Mouse (Mus musculus) layer of hippocampus, adult 18-20 months (tissue): ENCODE measurements at regions not wholly inside any gene's neighbourhood (a gene's known extent, or its start where the extent isn't known, plus 50 kb on each side); places are given as distances from the start of the nearest gene placed in this dataset.

Source experiments
- DNase-seq, 2 experiments: peaks; one replicate each; pipeline ENCODE4 v3.0.0; 2022; ENCODE audit warnings: low spot score in 2 of 2

DNA sequence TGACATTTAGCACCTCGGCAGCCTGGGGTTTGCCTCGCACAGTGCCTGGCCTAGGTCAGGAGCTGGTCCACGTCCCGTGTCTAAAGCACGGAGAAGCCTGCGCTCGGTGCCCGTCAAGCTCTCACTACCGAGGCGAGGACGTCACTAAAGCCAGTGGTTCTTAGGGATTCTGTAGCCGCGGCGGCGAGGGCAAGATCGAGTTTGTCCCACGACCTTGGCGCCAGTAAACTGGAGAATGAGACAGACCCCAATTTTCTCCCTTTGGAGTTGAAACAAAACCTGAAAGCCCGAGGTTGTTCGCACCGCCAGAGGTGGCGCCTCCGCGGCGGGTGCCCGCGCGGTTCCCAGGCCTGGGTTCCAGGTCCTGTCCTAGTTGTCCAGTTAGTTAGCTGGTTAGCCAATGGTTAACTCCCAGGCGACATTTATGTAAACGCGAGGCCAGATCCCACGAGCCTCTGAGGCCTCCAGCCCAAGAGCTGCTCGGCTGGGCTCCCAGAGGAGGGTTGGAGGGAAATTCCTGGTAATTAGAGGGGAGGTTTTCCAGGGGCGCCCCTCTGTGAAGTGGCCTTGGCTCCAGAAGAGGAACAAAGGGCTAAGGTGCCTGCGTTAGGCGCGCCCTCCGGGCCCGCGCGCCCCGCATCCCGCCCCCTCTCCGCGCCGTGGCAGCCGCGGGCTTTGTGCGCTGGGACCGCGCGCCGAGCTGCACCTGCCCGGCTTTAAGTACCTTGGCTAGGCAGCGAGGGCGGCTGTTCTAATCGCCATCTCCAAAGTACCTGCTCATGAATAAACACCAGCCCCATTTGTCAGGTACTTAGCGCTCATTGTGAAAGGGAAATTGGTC lies 74.0 kb downstream of the Rhcg start:
- no peak for DNase-seq

DNA sequence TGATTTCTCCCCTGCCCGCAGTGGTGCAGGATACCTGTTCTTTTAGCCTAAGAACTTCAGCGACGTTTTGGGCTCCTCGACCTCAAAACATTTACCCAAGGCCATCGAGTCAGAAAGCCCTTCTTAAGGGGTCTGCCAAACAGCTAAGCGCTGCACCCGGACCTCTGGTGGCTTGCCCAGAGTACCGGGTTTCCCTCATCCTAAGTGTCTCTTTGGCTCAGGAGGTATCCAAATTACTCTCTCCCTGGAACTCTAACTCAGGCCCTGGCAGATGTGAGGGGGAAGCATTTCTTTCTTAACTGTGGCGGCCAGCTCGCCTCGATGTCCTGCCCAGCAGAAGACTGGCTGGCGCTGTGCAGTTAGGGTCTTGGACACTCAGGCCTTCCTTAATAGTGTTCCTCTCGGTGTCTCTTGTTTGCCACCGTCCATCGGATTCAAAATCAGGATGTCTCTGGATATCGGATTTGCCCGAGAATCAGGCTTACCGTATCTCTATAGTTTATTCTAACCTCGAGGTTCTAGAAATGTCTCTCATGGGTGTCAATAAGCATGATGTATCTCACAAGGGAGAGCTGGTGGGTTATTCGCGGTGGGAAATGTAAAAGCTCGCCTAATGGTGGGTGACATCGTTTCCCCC lies 75.0 kb downstream of the Rhcg start:
- DNase-seq = no peak

DNA sequence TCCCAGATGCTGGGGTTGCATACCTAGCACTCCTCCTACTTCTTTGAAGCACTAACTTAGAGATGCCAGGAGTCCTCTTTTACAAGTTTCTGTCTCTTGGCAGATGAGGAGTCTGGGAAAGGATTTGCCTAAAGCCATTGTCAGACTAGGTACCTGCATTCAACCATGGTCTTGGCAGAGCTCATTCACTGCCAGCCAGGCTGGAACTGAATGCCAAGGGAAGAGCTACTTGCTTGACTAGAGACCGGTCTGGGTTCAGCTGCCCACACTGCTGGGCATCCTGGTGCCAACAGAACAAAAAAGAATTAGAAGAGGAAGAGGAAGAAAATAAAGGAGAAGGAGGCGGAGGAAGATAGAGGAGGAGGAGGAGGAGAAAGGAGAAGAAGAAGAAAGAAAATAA lies 74.1 kb upstream of the Polg start:
- no peak for DNase-seq

DNA sequence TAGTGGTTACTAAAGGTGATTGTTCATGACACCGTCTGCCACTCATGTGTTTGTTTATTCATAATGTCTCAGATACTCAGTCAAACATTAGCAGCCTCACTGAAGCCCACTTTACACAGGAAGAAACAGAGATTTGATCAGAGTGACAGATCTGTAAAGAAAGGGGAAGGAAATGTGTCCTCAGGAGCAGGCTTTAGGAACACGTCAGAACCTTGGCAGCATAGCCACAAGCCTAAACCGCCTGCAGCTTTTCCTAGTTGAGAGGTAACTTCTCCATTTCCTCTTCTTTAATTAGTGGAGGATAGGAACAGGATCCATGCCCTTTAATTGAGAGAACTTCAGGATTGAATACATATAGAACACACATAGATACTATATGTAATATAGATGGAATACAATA lies 73.3 kb upstream of the Polg start:
- DNase-seq = no peak

DNA sequence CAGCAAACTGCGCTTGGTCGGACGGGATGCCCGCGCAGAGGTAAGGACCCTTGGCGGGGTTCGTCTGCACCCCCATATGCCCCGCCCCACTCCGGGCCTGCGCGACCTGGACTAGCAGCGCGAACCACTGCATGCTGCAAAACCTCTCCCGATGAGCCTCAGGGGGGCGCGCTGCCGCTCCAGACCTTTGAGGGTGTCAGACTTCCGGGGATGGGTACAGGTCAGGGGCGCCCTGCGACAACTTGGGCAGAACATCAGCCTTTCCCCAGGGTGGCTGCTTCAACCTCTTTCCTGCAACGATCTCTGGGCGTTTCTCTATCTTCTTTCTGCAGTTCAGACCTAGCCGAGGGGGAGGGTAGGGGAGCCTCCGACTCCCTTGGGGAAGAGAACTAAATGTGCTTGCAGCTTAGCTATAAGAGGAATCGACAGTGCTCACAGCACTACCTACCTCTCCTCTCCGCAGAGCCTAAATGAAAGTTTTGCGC lies 70.0 kb upstream of the Polg start:
- DNase-seq = peak in 1 of 2 experiments; percentile 71

DNA sequence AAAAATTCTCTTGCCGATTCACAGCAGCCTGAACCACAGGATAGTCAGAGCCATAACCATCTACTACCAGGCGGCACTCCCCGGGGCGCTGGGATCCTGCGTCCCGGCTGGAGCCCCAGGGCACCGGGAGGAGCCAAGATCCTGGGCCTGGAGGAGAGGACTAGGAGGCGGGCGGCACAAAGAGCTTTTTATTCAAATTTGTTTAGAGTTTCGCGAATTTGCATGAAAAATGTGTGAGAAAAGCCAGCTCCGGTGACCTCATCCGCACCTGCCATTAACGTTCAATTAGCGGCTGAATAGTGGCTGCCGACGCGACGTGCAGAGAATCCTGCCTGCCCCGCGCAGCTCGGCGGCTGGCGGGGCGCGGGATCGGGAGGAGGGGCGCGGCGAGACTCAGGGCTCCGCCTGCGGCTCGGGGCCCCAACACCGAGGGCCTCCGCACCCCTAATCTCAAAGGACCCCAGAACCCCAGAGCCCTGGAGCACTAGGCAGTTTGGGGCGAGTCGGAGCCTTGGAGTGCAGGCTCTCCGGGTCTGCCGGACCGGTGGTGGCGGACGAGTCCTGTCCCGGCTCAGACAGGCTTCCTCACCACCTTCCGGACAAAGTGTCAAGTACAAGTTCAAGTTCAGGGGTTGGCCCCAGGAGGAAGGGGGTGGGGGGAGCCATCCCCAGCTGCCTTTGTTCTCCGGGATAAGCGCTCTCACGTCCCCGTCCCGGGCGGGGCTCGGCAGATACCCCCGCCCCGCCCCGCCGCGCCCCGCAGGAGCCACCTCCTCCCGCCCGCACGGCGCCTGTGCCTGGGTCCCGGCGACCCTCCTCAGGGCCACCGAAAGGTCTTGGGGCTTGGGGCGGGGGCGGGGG lies 69.3 kb upstream of the Polg start:
- DNase-seq = no peak

DNA sequence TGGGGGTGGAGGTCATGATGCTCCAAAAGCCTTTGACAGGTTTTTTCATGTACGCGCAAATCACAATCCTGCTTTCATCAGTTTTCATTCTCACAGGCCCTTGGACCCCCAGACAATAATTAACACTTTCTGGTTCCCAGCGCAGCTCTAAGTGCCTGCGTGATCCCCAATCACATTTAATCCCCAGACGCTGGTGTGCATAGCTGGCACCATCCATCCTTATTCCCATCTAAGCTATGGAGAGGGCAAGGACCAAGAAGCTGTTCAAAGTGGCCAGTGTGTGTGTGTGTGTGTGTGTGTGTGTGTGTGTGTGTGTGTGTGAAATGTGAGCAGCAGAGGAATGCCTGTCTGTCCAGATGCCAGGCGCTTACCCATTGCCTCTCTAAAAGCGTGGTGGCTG lies 68.7 kb upstream of the Polg start:
- no peak for DNase-seq

DNA sequence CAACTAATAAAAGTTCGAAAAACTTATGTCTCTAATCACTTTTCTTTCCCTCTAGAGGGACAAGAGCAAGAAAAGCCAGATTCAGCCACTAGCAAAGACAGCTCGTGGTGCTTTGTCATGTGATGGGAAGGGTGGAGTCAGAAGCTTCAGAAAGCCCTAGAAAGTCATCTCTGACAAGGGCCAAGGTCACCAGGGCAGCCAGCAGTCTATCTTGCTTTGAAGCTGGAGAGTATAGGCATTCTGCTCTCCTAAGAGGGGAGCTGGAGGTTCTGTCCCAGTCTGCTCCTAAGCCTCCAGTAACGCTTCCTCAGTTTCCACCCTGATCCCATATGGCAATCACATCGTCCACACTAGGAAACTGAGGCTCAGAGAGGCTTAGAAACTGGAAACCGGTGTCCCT lies 68.2 kb upstream of the Polg start:
- no peak for DNase-seq

DNA sequence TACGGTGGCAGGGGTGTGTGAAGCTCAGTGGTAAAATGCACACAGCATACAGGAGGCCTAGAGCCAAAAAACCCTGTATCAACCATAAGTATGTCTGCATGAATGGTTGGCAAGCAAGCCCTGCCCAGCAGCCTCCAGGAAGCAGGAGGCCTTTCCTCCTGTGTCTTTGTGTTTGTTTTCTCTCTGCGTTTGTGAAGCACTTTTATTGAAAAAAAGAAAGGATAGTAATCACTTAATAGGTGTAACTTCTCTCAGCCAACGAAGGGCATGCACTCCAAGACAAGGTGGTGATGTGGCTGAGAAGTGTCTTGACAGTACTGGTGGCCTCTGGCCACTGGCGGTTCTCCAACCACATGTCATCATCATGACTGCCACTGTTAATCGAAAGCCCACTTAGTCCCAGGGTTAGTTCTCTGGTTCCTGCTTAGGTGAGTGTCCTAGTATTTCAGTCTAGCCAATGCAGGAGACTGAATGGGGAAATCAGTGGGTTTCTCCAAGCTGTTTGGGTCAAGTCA lies 66.5 kb upstream of the Polg start:
- DNase-seq = no peak

DNA sequence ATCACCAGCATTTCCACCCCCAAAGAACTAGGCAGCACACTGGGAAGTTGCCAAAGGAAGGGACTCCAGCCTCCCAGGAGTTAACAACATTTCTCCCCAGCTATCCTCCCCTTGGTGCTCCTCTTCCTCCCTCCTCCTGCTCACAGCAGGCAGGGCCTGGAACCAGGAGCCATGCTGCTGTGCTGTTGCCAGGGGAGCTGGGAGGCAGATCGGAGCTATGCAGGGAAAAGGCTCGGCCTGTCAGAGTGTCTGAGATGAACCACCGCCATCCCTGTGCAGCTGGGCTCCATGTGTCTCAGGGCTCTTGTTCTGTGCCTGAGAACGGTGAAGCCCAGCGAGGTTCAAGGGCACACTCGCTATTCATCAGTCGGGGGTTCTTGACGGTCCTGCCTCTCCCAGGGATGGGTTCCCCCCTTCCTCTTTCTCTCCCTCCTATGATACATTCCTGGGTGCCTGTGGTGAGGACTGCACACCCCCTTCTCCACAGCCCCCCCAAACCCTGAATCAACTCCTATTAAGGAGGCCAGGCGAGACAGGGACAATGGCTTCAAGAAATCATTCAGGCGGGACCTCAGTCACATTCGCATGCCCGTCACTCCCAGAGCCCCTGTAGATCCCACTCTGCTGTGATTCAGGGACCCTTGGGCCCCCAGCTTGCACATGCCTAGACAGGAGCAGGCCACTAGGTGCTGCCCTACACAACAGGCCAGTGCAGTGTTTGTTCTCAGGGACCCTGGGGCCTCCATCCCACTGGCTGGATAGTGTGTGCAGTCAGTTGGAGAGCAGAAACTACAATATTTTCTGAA lies 65.6 kb upstream of the Polg start:
- DNase-seq = no peak

DNA sequence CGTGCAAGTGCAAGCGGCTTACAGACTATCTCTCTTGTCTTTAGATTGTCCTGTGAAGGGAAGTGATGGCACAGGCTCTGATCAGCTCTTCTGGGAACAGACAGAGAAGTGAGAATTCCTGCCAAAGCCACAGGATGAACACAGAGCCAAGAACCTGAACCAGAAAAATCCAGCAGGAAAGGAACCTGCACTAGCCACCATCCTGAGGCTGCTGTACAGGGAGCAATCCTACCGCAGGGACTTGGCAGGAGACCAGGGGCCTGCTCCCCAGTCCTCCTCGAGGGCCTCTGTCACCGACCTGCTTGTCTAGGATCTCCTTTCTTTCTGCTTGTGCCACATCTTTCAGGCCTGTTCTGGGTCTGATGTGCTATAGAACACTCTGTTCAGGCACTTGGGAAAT lies 65.0 kb upstream of the Polg start:
- no peak for DNase-seq

DNA sequence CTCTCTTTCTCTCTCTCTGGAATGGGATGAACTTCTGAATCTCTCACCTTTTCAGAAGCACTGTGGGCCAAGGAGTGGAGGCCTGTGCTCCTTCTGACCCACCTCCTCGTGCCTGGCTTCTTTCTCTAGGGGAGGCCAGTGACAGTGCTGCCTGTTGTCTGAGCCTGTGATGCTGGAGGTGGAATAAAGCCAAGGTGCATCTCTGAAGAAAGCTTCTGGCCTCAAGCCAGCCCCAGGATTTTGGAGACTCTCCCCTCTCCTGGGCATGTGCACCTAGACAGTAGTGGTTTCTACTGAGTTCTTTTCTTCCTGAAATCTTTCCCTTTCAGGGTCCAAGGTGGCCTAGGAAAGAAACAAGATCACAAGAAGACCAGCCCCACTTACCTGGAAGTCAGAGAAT lies 63.3 kb upstream of the Polg start:
- DNase-seq = no peak

DNA sequence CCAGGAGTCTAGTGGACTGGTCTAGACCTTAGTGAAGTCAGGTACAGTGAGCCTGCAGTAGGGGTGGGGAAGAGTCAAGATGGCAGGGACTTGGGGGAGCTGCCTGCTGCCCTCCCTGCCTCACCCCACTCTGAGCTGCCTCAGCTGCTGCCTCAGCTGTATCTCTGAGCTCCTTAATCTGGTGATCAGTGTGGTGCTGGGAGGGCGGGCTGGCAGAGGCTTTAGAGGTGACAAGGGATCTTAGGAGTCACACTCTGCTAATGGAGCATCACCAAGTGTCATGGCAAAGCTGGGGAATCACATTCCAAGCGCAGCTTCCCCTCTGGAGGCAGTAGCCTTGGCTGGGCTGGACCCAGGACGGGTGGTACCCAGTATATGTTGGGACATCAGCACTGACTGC lies 61.8 kb upstream of the Polg start:
- no peak for DNase-seq

DNA sequence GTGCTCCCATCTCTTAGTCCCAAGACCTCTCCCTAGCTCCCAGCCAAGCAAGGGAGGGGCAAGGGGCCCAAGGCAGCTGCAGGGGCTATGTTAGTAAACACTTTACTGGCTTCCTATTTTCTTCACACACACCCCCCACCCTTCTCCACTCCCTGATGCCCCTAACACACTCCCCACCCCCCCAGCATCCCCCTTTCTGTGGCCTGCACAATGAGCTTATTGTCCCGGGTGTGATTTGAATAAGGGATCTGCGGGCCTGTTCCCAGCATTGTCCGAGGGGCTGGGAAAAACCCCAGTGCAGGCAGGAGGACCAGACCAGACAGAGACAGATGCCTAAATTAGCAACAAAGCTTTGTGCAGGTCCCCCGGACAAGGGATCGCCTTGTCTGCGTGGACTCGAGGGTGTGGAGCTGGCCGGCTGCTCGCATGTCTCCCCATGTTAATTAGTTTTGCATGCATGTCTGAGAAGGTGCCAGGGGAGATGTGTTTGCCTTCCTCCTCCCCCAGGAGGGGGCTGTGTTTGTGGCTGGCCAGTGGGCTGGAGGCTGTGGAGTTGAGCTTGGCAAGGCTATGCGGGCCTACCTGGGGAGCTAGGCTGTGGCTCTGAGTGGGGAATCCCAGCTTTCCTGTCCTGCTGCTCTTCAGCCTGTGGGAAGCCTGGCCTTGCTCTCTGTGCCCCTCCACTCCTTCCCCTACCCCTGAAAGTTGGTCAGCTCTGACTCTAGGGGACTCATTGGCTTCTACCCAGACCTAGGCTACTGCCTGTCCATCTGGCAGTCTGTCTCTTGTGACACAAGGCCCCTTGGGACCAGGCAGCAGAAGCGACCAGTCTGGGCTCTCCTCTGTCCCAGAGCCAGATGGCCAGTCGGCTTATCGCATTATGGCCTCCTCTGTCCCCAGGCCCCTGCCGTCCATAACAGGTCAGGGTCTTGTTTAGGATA lies 59.8 kb upstream of the Polg start:
- no peak for DNase-seq

DNA sequence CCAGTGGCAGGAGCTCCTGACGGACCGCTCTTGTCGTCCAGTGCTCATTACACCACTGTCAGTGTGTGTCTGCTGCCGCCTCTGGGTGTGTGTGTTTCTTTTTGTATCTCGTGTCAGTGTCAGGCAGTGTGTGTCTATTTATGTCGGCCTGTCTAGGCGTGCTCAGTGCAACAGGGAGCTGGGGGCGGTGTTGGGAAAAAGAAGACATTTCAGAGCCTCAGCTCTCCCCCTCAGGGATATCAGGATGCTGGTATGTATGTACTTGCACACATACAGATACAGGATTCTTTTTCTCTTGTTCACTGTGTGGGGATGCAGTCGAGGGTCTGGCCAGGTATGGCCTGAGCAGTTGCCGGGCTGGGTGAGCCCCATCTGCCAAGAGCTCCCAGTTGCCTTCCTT lies 58.8 kb upstream of the Polg start:
- DNase-seq = no peak

DNA sequence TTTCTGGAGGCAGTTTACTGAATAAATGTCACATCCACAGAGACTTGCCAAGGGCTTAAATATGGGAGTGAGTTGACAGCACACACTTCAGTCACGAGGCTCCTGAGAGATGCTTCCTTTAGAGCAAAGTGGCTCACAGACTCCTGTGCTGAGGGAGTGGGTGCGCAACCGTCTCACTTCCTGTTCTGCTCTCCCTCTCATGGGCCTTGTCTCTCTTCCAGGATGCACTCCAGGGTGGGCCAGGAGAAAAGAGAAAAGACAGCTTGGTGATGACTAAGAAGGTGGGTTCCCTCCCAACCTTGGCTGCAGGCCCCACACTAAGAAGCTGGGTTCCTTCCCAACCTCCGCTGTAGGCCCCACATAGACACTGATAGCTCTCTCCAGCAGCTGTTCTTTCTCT lies 57.5 kb upstream of the Polg start:
- no peak for DNase-seq

DNA sequence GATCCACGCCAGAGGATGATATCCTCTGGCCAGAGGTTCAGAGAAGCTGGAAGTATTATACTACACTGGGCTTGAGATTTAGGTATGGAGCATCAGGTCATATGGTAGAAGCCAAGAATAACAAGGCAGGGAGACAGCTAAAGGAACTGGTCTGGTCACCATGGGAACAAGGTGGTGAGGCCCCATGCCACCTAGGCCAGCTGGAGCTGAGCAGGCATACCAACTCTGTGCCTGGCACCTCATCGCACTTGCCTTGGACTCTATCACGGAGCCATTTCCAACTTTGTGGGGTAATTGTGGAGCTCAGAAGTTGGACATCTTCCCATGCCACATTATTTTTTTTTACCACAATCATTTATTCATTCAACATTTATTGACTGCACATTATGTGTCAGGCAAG lies 55.9 kb upstream of the Polg start:
- no peak for DNase-seq

DNA sequence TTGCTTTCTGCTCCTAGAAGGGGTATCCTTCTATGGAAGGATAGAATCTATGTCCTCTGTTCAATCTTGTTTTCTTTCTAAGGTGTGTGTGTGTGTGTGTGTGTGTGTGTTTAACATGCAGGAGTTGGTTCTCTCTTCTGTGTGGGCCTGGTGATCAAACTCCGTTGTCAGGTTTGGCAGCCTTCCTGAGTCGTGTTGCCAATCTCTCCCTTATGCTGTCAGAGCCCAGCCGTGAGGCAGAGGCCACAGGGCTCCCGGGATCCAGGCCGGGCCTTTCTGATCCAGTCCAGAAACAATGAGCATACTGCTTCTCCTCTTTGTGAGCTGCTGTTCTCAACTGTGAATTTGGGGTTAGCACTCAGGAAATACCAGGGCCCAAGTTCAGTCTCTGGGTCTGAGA lies 55.1 kb upstream of the Polg start:
- no peak for DNase-seq

DNA sequence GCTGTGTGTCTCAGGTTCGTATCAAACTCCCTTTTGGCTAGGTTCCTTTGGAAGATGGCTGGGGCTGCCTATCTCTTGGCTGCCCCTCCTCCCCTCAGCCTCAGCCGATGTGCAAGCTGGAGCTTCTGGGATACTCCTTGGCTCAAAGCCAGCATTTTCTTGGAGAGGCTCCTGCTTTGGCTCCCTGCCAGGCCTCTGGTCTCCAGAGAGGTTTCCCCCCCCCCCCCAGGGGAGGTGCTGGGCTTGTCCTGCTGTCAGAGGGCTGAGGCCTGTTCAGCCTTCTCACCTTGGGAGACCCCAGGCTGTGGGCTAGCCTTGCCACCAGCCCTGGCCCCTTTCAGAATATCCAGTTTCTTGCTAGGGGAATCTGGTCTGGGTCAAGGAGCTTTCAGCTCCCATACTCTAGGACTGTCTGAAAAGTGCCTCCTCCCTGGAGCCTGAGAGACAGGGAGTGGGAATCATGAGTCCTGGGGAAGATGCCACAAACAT lies 54.1 kb upstream of the Polg start:
- DNase-seq = peak; percentile 64 to 81

DNA sequence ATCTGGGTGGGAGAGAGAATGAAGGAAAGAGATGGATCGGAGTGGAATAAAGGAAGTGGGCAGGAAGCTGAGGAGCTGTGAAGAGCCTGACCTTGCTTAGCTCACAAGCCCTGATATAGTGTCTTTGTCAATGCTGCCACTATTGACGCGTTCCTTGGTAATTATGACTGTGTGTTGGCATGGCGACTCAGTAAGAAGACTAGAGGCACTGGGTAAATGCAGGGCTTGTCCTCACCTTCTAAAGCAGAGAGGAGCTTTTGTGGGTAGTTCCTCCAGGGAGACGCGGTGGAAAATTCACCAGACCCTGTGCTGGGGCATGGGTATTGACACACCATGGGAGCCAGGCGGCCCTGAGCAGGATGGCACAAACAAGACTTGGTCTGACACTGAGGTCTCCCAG lies 52.8 kb upstream of the Polg start:
- no peak for DNase-seq
